Mouse (Mus musculus): ENCODE measurements around the gene Anxa2. TPM values are rescaled to one million over a fixed set of nuclear protein-coding genes. Genes with fewer than 3 reads are reported as not detected.

Gene Anxa2
- polyA plus RNA-seq, 1 experiment, result 457 TPM

GRCm38 (mm10) chr9:69492809-69493208, 39.4 kb downstream of the Anxa2 start:
- Histone ChIP-seq H3K4me3 (replicated peaks; ENCODE audit: extremely low read depth, low read depth, low read length) (no peak overlapping the region), H3K4me1 (ENCODE audit: control insufficient read depth, insufficient read depth, low read length) (no peaks in the 10 kb centered on the region)
- DNase-seq, result no peak
- TF ChIP-seq CTCF (IDR thresholded peaks at IDR 0.05; ENCODE audit: insufficient read depth, low read length), result no peak
- TF ChIP-seq POLR2A (IDR thresholded peaks at IDR 0.05; ENCODE audit: borderline replicate concordance, extremely low read depth, low read depth, low read length), result no peak
- WGBS, result 97% methylated on average over 6 of the region's 6 CpGs

- 34% methylated on average over 6 of the region's 6 CpGs for WGBS
- TF ChIP-seq CTCF (IDR thresholded peaks at IDR 0.05; ENCODE audit: insufficient read depth, low read length) (peak; percentile 86), POLR2A (IDR thresholded peaks at IDR 0.05; ENCODE audit: borderline replicate concordance, extremely low read depth, low read depth, low read length) (no peak)
- Histone ChIP-seq H3K4me1 (ENCODE audit: control insufficient read depth, insufficient read depth, low read length) (no peaks in the 10 kb centered on the region), H3K4me3 (replicated peaks; ENCODE audit: extremely low read depth, low read depth, low read length) (no peak overlapping the region)
- DNase-seq, result peak; percentile 64
These were observed 49.1 kb downstream of the Anxa2 start for GRCm38 (mm10) chr9:69502504-69502903.

- 8% methylated on average over 7 of the region's 7 CpGs for WGBS
- no peaks in the 10 kb centered on the region for H3K4me1 ChIP-seq (ENCODE audit: control insufficient read depth, insufficient read depth, low read length)
- peak; percentile 25 for DNase-seq
- no peak overlapping the region for H3K4me3 ChIP-seq (replicated peaks; ENCODE audit: extremely low read depth, low read depth, low read length)
- TF ChIP-seq POLR2A (IDR thresholded peaks at IDR 0.05; ENCODE audit: borderline replicate concordance, extremely low read depth, low read depth, low read length), result no peak
- peak; percentile 57 for TF ChIP-seq CTCF (IDR thresholded peaks at IDR 0.05; ENCODE audit: insufficient read depth, low read length)
These were observed 52.2 kb downstream of the Anxa2 start for GRCm38 (mm10) chr9:69505611-69506010.

GRCm38 (mm10) chr9:69507206-69507605, 53.8 kb downstream of the Anxa2 start:
- WGBS, result 46% methylated on average over 11 of the region's 11 CpGs
- DNase-seq, result no peak
- H3K4me3 ChIP-seq (replicated peaks; ENCODE audit: extremely low read depth, low read depth, low read length), result no peak overlapping the region
- H3K4me1 ChIP-seq (ENCODE audit: control insufficient read depth, insufficient read depth, low read length), result no peaks in the 10 kb centered on the region
- no peak for TF ChIP-seq POLR2A (IDR thresholded peaks at IDR 0.05; ENCODE audit: borderline replicate concordance, extremely low read depth, low read depth, low read length)
- no peak for TF ChIP-seq CTCF (IDR thresholded peaks at IDR 0.05; ENCODE audit: insufficient read depth, low read length)

- no peaks in the 10 kb centered on the region for H3K4me1 ChIP-seq (ENCODE audit: control insufficient read depth, insufficient read depth, low read length)
- no peak overlapping the region for H3K4me3 ChIP-seq (replicated peaks; ENCODE audit: extremely low read depth, low read depth, low read length)
- 66% methylated on average over 8 of the region's 8 CpGs for WGBS
- DNase-seq, result no peak
- TF ChIP-seq POLR2A (IDR thresholded peaks at IDR 0.05; ENCODE audit: borderline replicate concordance, extremely low read depth, low read depth, low read length), result no peak
- no peak for TF ChIP-seq CTCF (IDR thresholded peaks at IDR 0.05; ENCODE audit: insufficient read depth, low read length)
These were observed 54.6 kb downstream of the Anxa2 start for GRCm38 (mm10) chr9:69508016-69508415.

- Histone ChIP-seq H3K4me1 (ENCODE audit: control insufficient read depth, insufficient read depth, low read length) (no peaks in the 10 kb centered on the region), H3K4me3 (replicated peaks; ENCODE audit: extremely low read depth, low read depth, low read length) (no peak overlapping the region)
- WGBS, result 26% methylated on average over 11 of the region's 11 CpGs
- TF ChIP-seq CTCF (IDR thresholded peaks at IDR 0.05; ENCODE audit: insufficient read depth, low read length) (no peak), POLR2A (IDR thresholded peaks at IDR 0.05; ENCODE audit: borderline replicate concordance, extremely low read depth, low read depth, low read length) (no peak)
- no peak for DNase-seq
These were observed 58.6 kb downstream of the Anxa2 start for GRCm38 (mm10) chr9:69511881-69512590.

- no peak overlapping the region for H3K4me3 ChIP-seq (replicated peaks; ENCODE audit: extremely low read depth, low read depth, low read length)
- 0 out of 2 replicates have a peak, but pooled peaks cover 3% of the 10 kb centered on the region for H3K4me1 ChIP-seq (ENCODE audit: control insufficient read depth, insufficient read depth, low read length)
- DNase-seq, result no peak
- 94% methylated on average over 1 of the region's 1 CpGs for WGBS
- TF ChIP-seq CTCF (IDR thresholded peaks at IDR 0.05; ENCODE audit: insufficient read depth, low read length) (no peak), POLR2A (IDR thresholded peaks at IDR 0.05; ENCODE audit: borderline replicate concordance, extremely low read depth, low read depth, low read length) (no peak)
These were observed 59.3 kb downstream of the Anxa2 start for GRCm38 (mm10) chr9:69512726-69513125.

- WGBS, result 67% methylated on average over 8 of the region's 8 CpGs
- H3K4me3 ChIP-seq (replicated peaks; ENCODE audit: extremely low read depth, low read depth, low read length), result no peak overlapping the region
- DNase-seq, result no peak
- TF ChIP-seq CTCF (IDR thresholded peaks at IDR 0.05; ENCODE audit: insufficient read depth, low read length) (no peak), POLR2A (IDR thresholded peaks at IDR 0.05; ENCODE audit: borderline replicate concordance, extremely low read depth, low read depth, low read length) (no peak)
- 0 out of 2 replicates have a peak, but pooled peaks cover 5% of the 10 kb centered on the region for H3K4me1 ChIP-seq (ENCODE audit: control insufficient read depth, insufficient read depth, low read length)
These were observed 60.8 kb downstream of the Anxa2 start for GRCm38 (mm10) chr9:69514206-69514605.

GRCm38 (mm10) chr9:69515416-69515815, 62.0 kb downstream of the Anxa2 start:
- 87% methylated on average over 7 of the region's 7 CpGs for whole genome bisulfite sequencing
- Histone ChIP-seq H3K4me3 (replicated peaks; ENCODE audit: extremely low read depth, low read depth, low read length) (no peak overlapping the region), H3K4me1 (ENCODE audit: control insufficient read depth, insufficient read depth, low read length) (0 out of 2 replicates have a peak, but pooled peaks cover 5% of the 10 kb centered on the region)
- TF ChIP-seq POLR2A (IDR thresholded peaks at IDR 0.05; ENCODE audit: borderline replicate concordance, extremely low read depth, low read depth, low read length) (no peak), CTCF (IDR thresholded peaks at IDR 0.05; ENCODE audit: insufficient read depth, low read length) (no peak)
- DNase-seq, result no peak
